Mouse (Mus musculus) mature B cell (primary cell): ENCODE measurements around the gene Vmn1r135.
"Not testable (repeated sequence)": the region's sequence is repeated elsewhere in the genome, so short reads cannot be mapped to it uniquely, and the experiment has no call there.

Source experiments
- in situ Hi-C: fragments of 300-500 bp; cut with MboI; formaldehyde crosslinking; loops from 2 replicates; pipeline ENCODE4 v1.14.3; 2019

The Vmn1r135 gene

DNA sequence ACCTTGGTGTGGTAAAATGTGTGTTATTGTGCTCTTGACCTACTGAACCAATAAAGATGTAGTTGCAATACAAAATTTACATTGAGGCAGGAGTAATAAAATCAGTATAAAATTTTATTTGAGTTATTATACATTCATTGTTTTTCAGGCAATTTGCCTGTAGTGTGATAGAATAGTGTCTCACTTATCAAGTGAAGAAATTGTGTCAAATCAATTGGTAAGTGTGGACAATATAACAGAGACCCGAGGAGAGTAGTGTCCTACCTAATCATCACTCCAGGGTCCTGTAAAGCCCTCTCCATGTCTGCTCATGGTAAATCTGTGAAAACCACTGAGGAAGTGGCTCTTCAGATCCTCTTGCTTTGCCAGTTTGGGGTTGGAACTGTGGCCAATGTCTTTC lies at the start of gene Vmn1r135:
Gene Vmn1r135 (plus strand): TSS at position 301 of the 400 bp plus-strand sequence.
- in situ Hi-C loops, result not testable (repeated sequence)

GRCm38 (mm10) chr7:21796628-21797027 lies 35.5 kb upstream of the Vmn1r135 start, which contains the start of gene Gm4177:
Gene Gm4177, minus strand, starts transcription at chr7:21796728.
- in situ Hi-C loops, result not testable (repeated sequence)

- in situ Hi-C loops, result not testable (repeated sequence)
Measured at GRCm38 (mm10) chr7:21844167-21844566, 12.0 kb downstream of the Vmn1r135 start, which contains the start of gene Gm5725. Gene Gm5725, minus strand, starts transcription at chr7:21844267.
